Mouse (Mus musculus): Measurements from ENCODE around the gene Tpte.

Tpte gene

DNA sequence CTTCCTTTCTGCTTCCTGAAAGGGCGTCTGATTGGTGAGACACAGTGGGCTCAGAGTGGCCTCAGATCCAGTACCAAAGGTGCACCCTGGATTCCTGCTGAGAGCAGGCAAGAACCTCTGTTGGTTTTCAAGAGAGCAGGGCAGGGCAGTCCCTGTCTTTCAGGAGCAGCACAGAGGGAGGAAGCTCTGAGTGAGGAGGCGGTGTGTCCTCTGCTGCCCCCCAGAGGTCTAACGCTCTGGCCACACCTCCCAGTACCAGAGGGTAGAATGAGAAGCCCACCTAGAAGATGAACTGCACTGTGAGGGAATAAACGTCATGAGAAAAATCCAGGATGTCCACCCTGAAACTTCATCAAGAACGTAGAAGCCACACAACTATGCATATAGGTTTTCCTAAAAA lies 93.7 kb downstream of the Tpte start:
- peak; percentile 61 for DNase-seq (ENCODE audit: low spot score)

DNA sequence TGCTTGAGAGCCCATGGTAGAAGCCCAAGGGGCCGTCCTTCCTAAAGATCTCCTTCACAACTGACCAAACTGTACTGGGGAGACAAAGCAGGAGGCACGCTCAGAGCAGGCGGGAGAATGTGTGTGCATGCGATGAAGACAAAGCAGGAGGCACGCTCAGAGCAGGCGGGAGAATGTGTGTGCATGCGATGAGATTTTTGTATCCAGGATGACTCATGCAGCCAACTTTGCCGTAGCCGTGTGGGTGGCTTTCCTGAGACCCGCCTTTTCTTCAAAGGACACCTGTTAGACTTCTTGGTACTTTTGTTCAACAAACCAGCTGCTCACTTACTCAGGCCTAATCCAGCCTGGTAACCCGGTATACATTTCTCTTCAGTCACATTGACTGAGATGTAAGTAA lies 97.7 kb downstream of the Tpte start:
- no peak for DNase-seq (ENCODE audit: low spot score)

DNA sequence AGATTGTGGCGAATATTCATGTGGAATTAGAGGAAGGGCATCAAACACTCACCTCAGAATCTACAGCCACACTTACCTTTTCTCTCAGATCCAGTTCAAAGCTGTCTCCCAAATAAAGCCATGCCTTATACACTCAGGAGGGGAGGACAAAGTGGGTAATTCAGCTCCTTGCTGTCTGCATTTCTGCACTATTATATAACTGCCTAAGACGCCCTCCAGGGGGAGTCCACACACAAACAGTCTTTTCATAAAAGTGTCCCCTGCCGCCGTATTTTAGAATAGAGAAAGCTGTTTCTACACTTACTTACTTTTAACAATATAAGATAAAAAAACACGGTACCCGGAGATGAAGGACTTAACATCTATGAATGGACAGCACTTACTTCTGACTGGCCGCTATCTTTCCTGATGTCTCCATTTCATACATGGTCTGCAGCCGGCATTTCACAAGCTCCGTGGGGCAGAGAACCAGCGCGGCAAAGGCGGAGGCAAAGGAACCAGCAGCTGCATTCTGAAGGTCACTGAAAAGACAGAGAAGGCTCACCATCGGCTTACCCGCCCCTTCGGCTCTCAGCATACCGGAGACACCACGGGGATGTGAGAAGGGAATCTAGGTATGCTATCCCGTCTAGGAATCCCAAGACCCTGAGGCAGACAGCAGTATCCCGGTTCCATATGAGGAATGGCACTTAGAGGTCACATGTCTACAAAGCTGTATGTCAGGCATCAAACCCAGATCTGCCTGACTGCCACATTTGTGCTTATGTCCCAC lies 99.8 kb downstream of the Tpte start:
- no peak for DNase-seq (ENCODE audit: low spot score)

DNA sequence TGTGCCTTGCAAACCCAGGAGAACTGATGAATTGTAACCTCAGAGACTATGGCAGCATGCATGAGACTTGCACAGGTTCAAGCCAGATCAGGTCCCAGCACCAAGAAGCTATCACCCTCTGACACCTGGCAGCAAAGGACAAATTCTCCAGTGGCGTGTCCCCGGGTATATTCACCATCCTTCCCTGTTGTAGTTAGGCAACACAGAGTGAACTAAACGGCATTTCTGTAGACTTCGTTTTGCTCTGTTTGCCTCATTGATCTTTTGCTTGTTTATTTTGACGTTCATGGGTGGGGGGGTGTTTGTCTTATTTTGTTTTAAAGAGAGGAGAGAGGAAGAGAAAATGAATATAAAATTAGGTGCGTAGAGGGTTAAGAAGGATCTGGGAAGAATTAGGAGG lies 101.9 kb downstream of the Tpte start:
- no peak for DNase-seq (ENCODE audit: low spot score)

DNA sequence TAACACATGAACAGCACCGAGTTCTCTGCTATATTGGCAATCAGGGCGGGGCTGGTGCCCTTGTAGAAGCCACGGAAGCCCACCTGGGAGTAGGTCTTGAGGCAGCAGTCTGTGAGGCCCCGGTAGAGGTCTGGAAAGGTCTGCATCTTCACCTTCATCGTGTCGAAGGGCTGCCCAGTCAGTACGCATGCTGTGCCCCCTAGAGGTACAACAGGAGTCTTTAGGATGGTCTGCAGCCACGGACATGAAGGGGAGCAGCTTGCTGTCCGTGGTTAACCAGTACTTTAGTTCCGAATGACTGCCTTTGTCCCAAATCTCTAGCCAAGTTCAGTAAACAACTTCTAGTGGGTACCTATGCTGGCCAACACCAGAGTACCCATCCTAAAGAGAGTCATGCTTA lies 106.6 kb downstream of the Tpte start:
- DNase-seq (ENCODE audit: low spot score): no peak

DNA sequence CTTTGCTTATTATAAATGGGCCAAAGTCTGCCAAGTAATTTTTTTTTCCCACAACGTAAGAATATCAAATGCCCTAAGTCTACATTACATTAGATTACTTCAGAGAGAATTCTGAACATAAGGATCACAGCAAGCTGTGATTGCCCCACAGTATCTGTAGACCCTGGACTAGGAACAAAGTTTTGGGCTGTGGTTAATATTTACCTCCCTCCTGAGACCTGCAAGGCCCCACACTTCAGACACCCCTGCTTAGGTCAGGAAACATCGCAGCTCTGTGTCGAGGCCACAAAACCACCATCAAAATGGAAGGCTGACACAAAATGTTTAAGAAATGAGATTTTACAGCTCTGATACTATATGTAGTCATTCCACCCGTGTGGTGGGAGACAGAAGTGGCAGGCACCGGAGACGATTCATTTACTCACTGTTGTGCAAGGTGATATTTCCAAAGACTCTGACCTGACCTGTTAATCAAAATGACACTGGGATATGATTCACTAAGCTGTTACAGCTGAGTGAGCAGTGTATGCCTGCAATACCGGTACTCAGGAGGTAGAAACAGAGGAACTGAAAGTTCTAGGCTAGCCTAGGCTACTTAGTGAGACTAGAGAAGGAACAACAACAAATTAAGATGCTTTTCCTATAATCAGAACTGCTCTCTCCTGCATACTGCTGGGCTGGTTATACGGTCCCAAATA lies 107.7 kb downstream of the Tpte start:
- DNase-seq (ENCODE audit: low spot score): no peak

DNA sequence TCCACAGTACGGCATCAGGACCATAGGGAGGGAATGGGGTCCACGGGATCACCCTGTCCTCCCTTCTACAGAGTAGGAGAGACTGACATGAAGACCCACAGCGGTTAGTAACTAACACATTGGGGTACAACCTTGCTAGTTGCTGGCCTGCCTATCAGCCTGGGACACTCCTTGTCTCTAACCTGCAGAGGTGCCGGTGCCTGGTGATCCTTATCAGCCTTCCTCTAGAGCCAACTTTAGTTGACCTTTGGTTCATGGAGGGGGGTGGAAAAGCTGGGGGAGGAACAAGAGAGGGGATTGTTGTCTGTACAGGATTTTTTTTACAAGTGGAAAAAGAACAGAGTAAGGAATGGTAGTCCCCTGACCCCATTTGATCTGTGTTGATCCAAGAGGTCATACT lies 111.2 kb downstream of the Tpte start:
- no peak for DNase-seq (ENCODE audit: low spot score)

DNA sequence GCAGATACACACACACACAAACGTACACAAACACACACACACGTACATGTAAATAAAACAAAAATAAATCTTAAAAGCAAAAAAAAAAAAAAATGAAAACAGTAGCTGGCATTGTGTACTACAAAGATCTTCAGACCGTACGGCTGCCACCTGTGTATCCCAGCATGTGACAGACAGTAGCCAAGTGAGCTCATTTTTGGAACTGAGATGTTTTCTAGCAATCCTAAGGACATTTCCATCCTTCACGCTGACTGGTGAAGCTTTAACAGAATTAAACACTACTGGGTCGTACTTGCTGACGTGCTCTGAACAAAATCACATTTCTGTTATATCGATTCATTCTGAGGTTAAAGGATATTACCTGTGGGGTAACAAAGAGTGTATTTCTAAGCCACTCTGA lies 112.0 kb downstream of the Tpte start:
- DNase-seq (ENCODE audit: low spot score): no peak

DNA sequence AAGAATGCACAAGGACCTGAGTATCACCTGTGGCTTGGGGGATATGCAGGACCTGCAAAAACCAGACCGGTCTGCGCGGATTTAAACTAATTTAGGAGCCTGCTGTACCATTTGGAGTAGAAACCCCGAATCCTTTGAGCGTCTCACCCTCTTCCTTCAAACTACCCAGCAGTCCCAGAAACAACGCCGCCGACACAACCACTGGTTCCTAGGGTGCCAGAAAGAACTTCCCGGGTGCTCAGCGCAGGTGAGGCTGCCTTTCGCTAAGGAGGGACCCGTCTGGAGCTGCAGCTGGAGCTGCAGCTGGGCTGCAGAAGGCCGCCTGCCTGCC lies 114.5 kb downstream of the Tpte start:
- DNase-seq (ENCODE audit: low spot score): no peak

DNA sequence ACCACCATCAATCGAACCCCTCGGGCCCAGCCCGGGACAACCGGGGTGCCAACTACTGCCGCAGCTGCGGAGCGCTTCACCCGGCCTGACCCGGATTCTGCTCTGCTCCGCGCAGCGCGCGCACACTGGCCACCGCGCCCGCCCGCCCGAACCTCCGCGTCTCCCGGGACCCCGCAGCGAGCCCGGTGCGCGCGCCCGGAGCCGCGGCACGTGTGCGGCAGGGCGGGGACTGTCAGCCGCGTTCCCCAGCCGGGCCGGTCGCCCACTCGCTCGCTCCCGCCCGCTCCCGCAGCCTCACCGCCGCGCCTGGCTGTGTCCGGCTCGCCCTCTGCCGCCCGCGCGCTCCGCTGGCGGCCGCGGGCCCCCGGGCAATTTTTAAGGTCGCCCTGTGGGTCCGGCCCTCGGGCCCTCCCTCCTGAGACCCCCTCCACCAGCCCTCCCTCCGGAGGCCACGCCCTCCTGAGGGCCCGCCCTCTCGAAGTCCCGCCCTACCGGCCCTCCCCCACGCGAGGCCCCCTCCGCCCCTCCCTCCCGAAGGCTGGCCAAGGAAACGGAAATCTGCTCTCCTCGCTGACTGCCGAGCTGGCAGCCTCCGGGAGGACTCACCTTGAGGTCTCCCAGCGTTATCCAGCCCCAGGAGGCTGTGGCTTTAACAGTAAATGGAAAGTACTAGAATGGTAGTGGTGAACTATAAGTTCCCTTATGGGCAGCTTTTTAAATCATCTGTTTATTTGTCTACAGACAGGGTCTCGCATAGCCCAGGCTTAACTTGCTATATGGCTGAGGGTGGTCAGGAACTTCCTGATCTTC lies 115.1 kb downstream of the Tpte start, which contains the start of gene Slc25a15:
Gene Slc25a15, minus strand, starts transcription at position 456 of the 810 bp plus-strand sequence.
- DNase-seq (ENCODE audit: low spot score): peak; percentile 84

DNA sequence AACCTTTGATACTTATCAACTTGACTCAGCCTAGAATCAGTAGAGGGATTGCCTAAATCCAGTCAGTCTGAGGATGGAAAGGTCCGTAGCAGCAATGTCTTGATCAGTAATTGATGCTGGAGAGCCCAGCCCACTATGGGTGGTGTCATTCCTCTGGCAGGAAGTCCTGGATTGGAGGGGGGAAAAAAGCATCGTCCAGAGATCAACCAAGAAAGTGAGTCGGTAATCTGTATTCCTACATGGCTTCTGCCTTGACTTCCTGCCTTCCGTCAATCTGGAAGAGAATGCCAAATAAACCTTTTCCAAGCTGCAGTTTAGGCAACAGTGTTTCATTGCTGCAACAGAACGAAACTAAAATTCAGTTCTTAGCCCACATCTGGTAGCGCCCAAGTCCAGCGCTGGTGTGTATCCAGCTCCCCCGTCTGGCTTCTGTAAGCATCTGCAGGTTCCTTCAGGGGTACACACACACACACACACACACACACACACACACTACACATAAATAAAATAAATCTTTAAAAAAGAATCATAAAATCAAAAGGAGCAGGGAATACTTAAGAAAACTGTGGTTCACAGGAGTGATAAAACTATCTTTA lies 116.1 kb downstream of the Tpte start:
- DNase-seq (ENCODE audit: low spot score): no peak

DNA sequence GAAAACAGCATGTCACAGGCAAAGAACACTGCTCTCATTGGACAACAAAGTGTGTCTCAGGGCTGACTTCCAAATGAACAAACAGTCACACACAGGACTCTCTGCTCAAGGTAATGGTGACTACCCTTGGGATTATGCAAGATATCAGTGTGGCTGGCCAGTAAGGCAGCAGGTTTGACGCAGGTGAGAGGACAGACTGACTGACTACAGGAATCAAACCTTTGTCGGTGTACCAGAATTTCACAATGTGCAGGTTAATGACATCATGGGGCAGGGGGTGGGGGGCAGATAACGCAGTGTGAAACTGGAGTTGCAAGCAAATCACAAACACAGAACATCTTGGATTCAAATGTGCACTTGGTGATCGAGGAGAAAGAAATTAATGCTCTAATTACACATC lies 117.4 kb downstream of the Tpte start:
- no peak for DNase-seq (ENCODE audit: low spot score)

DNA sequence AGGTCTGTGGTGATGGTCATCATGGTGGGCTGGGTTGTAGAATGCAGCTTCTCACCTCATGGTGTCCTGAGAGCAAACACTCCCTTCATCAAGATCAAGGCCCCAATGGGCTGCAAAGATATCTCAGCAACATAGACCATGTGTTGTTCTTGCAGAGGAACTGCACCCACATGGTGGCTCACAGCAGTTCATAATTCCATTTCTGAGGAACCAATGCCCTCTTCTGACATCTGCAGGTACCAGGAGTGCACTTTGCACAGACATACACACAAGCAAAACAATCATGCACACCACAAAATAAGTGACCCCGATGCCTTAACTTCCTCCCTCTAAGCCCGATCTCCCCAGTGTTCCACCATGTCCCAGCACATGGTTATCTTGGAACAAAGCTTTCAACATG lies 120.0 kb downstream of the Tpte start:
- no peak for DNase-seq (ENCODE audit: low spot score)

DNA sequence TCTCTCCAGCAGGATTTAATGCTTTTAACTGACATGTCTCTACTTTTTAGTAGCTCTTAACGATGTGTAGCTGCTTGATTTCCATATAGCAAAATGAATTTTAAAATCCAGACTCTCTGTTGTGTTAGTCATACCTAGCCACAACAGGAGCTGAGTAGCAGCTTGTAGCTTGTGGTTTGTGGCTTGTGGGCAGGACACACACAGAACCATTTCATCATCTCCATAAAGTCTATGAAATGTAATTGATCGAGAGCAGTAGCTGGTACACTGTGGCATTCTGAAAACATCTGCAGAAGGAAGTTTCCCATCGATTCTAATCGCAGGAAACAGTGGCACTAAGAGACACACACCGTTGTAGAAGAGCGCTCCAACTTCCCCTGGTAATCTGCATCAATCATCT lies 122.5 kb downstream of the Tpte start:
- no peak for DNase-seq (ENCODE audit: low spot score)

DNA sequence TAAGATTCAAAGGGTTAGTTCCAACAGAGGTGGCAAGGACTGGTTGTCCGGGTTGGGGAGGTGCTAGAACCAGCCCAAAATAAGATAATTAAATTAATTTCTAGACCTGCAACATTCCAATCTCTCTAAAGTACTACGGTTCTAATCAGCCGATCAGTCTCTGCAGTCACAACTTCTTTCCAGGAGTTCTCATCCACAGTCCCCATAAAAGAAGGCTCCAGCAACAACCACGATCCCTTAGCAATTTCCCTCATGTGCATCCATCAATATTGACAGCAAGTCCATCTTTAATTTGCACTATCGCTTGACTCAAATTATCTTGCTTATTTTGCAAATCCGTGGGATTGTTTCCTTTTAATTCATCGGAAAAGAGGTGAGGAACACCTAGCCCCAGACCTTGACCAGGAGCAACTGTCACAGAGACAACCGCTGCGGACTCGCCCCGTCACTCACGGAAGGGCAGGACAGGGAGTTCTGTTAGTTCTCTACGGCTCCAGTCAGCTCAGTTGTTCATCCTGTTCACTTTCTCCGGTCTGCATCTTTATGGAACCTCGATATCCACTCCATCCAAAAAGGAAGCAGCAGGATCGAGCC lies 127.5 kb downstream of the Tpte start:
- no peak for DNase-seq (ENCODE audit: low spot score)

DNA sequence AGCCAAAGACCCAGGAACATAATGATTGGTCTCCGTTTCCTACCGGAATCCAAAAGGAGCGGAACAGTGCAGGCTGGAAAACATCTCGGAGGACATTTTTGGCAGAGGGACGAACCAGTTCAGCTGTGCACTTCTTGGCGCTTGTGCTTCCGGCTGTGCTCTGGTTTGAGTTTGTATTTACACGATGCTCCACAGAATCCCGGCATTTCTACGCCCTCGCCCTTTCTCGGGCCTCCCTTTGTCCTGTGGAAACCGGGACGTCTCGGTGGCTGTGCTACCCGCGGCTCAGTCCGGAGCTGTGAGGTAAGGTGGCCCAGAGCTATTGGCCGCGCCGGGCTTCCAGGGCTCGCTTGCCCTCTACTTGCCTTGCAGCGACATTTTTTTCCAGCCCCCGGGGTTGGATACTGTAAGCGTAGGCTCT lies 128.1 kb downstream of the Tpte start, which contains the start of gene Mrps31:
Gene Mrps31, plus strand, starts transcription at position 80 of the 421 bp plus-strand sequence.
- peak; percentile 88 for DNase-seq (ENCODE audit: low spot score)

DNA sequence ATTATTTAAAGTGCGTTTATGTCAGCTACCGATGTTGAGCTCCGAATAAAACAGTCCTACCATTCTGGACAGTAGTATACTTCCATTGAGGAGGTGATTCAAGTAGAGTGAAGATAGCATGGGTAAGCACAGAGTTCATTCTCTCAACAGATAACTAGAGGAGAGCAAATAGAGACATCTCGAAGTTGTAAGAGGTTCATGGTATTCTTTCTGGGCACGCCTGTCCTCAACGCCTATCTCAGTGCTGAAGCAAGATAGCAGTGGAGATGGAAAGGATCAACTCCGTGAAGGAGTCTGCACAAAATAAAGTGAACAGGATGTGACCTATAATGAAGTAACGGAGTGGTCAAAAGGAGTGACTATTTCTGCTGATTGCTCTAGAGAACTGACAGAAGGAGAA lies 128.7 kb downstream of the Tpte start:
- DNase-seq (ENCODE audit: low spot score): no peak
